Mouse (Mus musculus): ENCODE measurements around the gene Cask. TPM values are rescaled to one million over a fixed set of nuclear protein-coding genes. Genes with fewer than 3 reads are reported as not detected.
A peak's percentile ranks its signal among the peaks of the same experiment; 100 is the strongest.

Cask gene
- polyA plus RNA-seq, 1 experiment from 2014 or later, result 2.5 TPM

- no peak for DNase-seq (ENCODE audit: low spot score)
Measured at GRCm38 (mm10) chrX:13518781-13519407, 332.3 kb downstream of the Cask start.

GRCm38 (mm10) chrX:13518019-13518418, 333.1 kb downstream of the Cask start:
- DNase-seq (ENCODE audit: low spot score), result no peak

DNA sequence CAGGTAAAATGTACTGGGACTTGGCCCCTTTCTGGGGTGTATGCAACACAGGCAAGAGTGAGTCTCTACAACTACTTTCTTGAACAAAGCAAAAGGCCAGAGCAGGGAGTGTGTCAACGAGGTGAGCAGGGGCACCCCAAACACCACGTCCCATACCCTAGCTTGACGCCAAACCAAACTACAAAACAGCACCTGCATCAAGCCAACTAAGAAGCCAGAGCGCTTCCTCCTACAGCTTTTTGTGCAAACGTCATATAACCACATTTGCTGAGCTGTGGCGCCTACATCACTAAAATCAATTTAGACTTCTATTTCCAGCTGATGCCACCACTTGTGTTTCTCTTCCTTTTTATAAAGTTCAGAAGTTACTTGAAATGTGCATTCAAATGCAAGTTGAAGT, 334.7 kb downstream of the Cask start:
- DNase-seq (ENCODE audit: low spot score), result peak; percentile 78

DNA sequence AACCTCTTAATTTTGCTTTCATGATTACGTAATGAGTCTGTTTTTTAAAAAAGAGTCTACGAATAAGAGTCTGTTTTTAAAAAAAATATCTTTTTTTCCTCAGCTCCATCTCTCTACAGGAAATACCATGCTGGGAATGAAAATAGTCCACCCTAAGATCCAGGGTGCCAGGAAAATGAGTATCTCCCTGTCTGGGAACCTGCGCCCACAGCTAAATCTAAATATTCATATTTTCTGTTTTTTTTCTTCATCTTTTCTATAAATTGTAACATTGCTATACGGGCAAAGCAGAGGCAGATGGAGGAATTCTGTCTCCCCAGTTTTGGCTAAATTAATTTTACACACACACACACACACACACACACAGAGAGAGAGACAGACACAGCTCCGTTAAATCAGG, 337.3 kb downstream of the Cask start:
- DNase-seq (ENCODE audit: low spot score), result no peak

DNA sequence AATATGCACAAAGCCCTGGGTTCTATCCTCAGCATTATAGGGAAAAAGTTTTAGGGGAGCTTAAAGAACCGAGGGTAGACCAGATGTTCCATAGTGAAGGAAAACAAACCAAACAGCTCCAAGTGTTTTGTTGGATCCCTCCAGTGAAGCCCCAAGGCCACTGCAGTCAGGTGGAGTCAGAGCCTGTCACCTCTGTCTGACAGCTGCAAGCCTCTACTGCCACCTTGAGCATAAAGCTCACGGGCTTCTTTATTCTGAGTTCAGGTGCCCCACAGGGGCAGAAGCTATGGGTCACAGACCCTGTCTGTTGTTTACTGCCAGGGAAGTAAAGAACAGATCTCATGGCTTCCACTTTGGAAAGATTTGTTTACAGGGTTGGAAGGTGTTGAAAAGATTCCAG, 338.0 kb downstream of the Cask start:
- peak; percentile 65 for DNase-seq (ENCODE audit: low spot score)

DNA sequence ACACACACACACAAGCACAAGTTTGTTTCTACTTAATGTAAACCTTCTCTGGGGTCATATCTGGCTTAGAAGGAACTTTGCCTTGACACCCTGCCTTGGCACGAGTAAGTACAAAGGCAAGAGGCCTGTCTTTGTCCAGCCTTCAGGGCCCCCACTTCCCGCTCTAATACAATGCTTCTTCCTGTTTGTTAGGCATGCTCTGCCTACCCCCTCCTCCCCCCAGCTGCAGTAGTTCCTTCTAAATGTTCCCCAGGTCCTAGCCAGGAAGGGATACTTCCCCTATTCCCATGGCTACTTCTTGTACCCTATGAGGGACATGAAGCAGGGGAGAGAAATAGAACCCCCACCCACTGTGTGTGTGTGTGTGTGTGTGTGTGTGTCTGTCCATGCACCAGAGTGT, 344.8 kb downstream of the Cask start:
- DNase-seq (ENCODE audit: low spot score), result no peak

- no peak for DNase-seq (ENCODE audit: low spot score)
Measured at GRCm38 (mm10) chrX:13504389-13504788, 346.8 kb downstream of the Cask start.

- DNase-seq (ENCODE audit: low spot score), result no peak
Measured at GRCm38 (mm10) chrX:13502862-13503375, 348.2 kb downstream of the Cask start.

- no peak for DNase-seq (ENCODE audit: low spot score)
Measured at GRCm38 (mm10) chrX:13500284-13500683, 350.9 kb downstream of the Cask start.

DNA sequence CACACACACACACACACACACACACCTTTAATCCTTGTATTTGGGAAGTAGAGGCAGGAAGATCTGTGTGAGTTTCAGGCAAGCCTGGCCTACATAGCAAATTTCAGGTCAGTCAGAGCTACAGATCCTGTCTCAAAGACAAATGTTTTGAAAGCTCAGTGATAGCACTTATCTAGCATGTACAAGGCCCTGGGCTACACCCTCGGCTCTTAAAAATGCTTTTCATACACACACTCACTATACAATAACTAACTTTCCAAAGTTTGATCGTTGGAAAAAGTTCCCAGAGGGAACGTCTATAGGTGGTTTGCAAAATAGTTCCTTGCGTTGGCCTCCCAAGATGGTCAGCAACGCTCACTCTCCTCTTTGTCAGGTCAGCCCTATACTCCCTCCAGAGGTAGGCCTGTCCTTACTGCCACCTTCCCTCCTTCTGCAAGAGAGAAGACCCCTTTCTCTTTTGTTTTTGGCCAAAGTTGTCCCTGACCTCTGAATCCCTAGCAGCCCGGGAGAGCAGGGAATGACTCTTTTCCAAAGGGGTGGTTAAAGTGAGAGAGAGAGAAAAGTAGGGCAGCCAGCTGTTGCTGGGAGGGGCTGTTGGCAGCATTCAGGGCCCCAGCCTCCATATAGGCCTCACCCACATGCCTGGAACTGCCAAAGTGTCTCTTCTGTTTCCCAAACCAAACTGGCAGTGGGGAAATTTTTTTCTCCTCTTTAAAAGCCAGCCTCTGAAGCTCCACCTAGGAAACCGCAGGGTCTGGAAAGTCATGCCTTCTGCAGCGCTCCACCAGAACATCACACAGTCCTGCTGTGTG, 356.1 kb downstream of the Cask start:
- no peak for DNase-seq (ENCODE audit: low spot score)

- DNase-seq (ENCODE audit: low spot score), result no peak
Measured at GRCm38 (mm10) chrX:13492922-13493321, 358.2 kb downstream of the Cask start.

DNA sequence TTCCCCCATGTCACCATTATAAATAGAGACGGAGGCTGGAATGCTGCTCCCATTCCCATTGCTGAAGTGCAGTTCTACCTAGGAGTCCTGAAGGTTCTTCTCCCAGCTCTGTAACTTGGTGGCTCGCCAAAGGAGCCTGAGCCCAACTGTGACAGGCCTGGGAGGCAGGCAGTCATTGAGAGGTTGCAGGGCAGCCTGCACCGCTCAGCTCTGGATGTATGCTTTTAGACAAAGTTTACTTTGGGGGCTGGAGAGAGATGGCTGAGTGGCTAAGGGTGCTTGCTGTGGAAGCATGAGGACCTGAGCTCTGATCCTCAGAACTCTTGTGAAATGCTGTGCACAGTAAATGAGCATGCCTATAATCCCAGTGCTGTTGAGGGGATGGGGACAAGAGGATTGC, 360.2 kb downstream of the Cask start:
- no peak for DNase-seq (ENCODE audit: low spot score)

GRCm38 (mm10) chrX:13489761-13490160, 361.4 kb downstream of the Cask start:
- DNase-seq (ENCODE audit: low spot score), result no peak

GRCm38 (mm10) chrX:13489001-13489400, 362.2 kb downstream of the Cask start:
- no peak for DNase-seq (ENCODE audit: low spot score)

GRCm38 (mm10) chrX:13484447-13484846, 366.7 kb downstream of the Cask start:
- DNase-seq (ENCODE audit: low spot score), result no peak

DNA sequence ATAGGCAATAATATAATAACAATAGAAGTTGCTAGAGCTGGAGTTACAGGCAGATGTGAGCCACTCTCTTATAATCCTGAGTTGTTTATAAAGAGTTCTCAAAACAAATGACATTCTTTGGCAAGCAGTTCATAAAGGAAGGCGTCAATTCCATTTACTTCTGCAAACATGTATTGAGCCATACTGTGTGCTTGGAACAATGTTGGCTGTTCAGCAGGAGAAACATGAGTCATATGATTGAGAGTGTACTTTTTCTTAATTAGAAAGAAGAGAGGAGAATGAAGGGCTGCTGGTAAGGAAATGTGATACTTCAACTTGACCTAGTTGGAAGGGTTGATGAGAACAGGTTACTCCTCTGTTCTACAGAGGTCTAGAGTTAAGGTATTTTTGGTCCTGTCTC, 368.6 kb downstream of the Cask start:
- DNase-seq (ENCODE audit: low spot score), result no peak

- DNase-seq (ENCODE audit: low spot score), result no peak
Measured at GRCm38 (mm10) chrX:13479570-13479969, 371.6 kb downstream of the Cask start.

DNA sequence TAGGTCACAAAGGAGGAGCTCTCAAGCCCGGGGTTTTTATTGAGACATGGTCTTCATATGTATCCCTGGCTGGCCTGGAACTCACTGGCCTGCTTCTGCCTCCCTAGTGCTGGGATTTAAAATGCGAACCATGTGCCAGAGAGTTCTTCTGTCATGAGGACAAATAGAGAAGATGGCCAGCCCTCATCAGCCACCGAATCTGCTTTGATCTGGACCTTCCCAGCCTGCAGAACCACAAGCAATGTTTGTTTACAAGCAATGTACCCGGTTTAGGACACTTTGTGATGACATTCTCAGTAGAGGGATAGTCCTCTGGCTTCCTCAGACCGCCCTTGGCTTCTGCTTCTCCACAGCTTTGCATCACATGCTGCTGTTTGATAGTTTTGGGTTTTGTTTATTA, 372.9 kb downstream of the Cask start:
- no peak for DNase-seq (ENCODE audit: low spot score)

DNA sequence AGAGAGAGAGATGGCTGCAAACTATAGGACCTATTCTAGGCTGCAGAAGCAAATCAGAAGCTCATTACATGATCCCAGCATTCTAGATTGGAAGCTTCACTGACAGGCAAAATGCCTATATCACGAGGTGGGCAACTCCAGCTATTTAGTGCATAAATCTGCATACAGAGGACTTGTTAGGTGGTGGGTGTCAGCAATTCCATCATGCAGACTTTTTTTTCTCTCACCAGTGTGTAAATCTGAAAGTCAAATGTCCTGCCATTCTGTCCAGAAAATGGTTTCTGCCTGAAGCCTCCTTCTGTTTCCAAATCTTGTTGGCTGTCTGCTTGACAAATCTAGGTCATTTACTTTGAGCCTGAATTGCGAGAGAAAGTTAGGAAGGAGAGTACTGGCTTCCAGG, 373.6 kb downstream of the Cask start:
- no peak for DNase-seq (ENCODE audit: low spot score)

- DNase-seq (ENCODE audit: low spot score), result no peak
Measured at GRCm38 (mm10) chrX:13475382-13475781, 375.8 kb downstream of the Cask start.

- no peak for DNase-seq (ENCODE audit: low spot score)
Measured at GRCm38 (mm10) chrX:13472751-13473225, 378.4 kb downstream of the Cask start.

DNA sequence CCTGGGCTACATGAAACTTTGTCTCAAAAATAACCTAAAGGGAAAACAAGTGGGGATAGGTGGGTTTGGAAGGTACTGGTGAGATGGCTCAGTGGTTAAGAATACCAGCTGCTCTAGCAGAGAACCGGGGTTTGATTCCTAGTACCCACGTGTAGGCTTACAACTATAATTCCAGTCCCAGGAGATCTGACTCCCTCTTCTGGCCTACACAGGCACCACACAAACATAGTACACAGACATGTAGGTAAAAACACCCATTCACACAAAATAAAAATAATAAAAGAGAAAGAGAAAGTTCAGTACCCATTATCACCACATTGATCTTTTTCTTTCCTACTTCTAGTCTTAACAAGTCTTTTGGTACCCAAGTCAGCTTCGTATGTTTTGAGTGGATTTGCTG, 379.2 kb downstream of the Cask start:
- no peak for DNase-seq (ENCODE audit: low spot score)
